Mouse (Mus musculus) heart, postnatal 0 days (tissue): Measurements from ENCODE around the gene Fam178b. TPM values are rescaled to one million over a fixed set of nuclear protein-coding genes. Genes with fewer than 3 reads are reported as not detected.
"Not testable (repeated sequence)": the region's sequence is repeated elsewhere in the genome, so short reads cannot be mapped to it uniquely, and the experiment has no call there.

Experiments used
- ATAC-seq: fragments of 200-750 bp; cut with Nextera tagmentation; 2 replicates; pipeline ENCODE4 v1.8.0; 2017; ENCODE audit warnings: low read depth, moderate number of reproducible peaks, moderate library complexity; ENCODE audit not compliant: insufficient read depth
- DNase-seq: peaks from one replicate; pipeline ENCODE4 v3.0.0-alpha.2; 2016; ENCODE audit warnings: low spot score
- H3K27ac ChIP-seq: fragments of 300-500 bp; sonication (generic); 2 replicates; pipeline ENCODE4 v1.5.1; 2014; ENCODE audit warnings: low read depth, mild to moderate bottlenecking
- H3K27me3 ChIP-seq: fragments of 300-500 bp; sonication (generic); 2 replicates; pipeline ENCODE4 v1.6.1; 2014; ENCODE audit warnings: low read length, mixed read lengths; ENCODE audit not compliant: control insufficient read depth, insufficient read depth
- H3K36me3 ChIP-seq: fragments of 300-500 bp; sonication (generic); replicated peaks from 2 replicates; pipeline ENCODE4 v1.6.1; 2014; ENCODE audit warnings: low read length, mixed read lengths; ENCODE audit not compliant: control insufficient read depth, insufficient read depth
- H3K4me1 ChIP-seq: fragments of 300-500 bp; sonication (generic); 2 replicates; pipeline ENCODE4 v1.6.1; 2014; ENCODE audit warnings: antibody characterized with exemption; ENCODE audit not compliant: control insufficient read depth, insufficient read depth
- H3K4me2 ChIP-seq: fragments of 300-500 bp; sonication (generic); 2 replicates; pipeline ENCODE4 v1.6.1; 2014; ENCODE audit warnings: low read depth, mild to moderate bottlenecking, low read length, moderate library complexity
- H3K4me3 ChIP-seq: fragments of 300-500 bp; sonication (generic); 2 replicates; pipeline ENCODE4 v1.5.1; 2014; ENCODE audit warnings: low read depth, low read length
- H3K9ac ChIP-seq: fragments of 300-500 bp; sonication (generic); replicated peaks from 2 replicates; pipeline ENCODE4 v1.6.1; 2014; ENCODE audit warnings: low read depth, low read length, mixed read lengths
- H3K9me3 ChIP-seq: fragments of 300-500 bp; sonication (generic); replicated peaks from 2 replicates; pipeline ENCODE4 v1.6.1; 2016; ENCODE audit warnings: low read length; ENCODE audit not compliant: control insufficient read depth
- CTCF ChIP-seq: IDR thresholded peaks from 2 replicates; pipeline ENCODE4 v1.5.1; 2016; ENCODE audit warnings: antibody characterized with exemption, control low read depth, low read depth
- EP300 ChIP-seq: IDR thresholded peaks from 2 replicates; pipeline ENCODE4 v1.6.1; 2016; ENCODE audit warnings: antibody characterized with exemption, low read depth
- WGBS: fragments of 180-500 bp; shearing (Covaris S2); extraction: QIAGEN DNeasy Blood & Tissue Kit; methylation state at CpG from one replicate; pipeline ENCODE4 v1.1.7; 2014; 5-methylcytosine and 5-hydroxymethylcytosine counted together
- polyA plus RNA-seq: library from polyadenylated mRNA; unstranded; fragments of >200 nt; fragmentation: Nextera tagmentation; extraction: Ambion mirVana; gene quantifications from 2 replicates; pipeline ENCODE4 v1.2.1, GENCODE M21; 2015
- total RNA-seq: library from RNA; depleted of rRNA; stranded (reverse); fragments of >200 nt; gene quantifications from 2 replicates; pipeline ENCODE4 v1.2.3, GENCODE M21; 2014; ENCODE audit warnings: low replicate concordance

Gene Fam178b
- total and polyA plus RNA-seq, 2 experiments from 2014 or later: 0.81 TPM; not detected in 1

GRCm38 (mm10) chr1:36628585-36628984 is 54.4 kb downstream of the Fam178b start:
- ATAC-seq (no peak), DNase-seq (no peak)
- H3K27me3 ChIP-seq: no peaks in the 10 kb centered on the region
- H3K4me2 ChIP-seq: no peak overlapping the region
- no peaks in the 10 kb centered on the region for H3K36me3 ChIP-seq
- 0 out of 2 replicates have a peak, but pooled peaks cover 6% of the 10 kb centered on the region for H3K4me1 ChIP-seq
- 40% methylated on average over 8 of the region's 8 CpGs for WGBS
- peak overlapping the region; percentile 18; the same call in 1 of the 2 replicates for H3K27ac ChIP-seq
- H3K9ac ChIP-seq: no peak overlapping the region
- peaks cover 9% of the 10 kb centered on the region; the same call in 1 of the 2 replicates for H3K9me3 ChIP-seq
- no peak overlapping the region for H3K4me3 ChIP-seq
- TF ChIP-seq EP300 (no peak), CTCF (no peak)

DNA sequence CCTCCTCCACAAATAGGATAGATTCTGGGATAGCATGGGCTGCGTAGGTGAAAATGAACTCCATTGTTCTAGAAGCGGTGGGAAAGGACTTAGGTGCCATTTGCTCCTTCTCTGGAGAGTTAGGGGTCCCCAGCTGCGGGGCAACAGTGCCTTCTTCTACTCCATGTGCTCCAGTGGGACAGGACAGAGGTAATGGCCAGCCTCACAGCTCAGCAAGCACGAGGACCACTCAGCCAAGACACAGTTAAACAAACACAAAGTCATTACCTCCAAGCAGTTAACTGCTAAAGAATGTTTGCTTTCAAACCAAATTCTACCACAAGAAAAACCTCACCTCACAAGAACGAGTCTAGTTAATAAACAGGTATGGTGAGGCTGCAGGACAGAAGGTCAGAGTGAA is 57.5 kb downstream of the Fam178b start:
- DNase-seq (no peak), ATAC-seq (no peak)
- Histone ChIP-seq H3K9ac (no peak overlapping the region), H3K4me1 (0 out of 2 replicates have a peak, but pooled peaks cover 3% of the 10 kb centered on the region), H3K27ac (no peak overlapping the region), H3K36me3 (no peaks in the 10 kb centered on the region), H3K27me3 (no peaks in the 10 kb centered on the region), H3K9me3 (peaks cover 13% of the 10 kb centered on the region; the same call in 1 of the 2 replicates), H3K4me2 (no peak overlapping the region), H3K4me3 (no peak overlapping the region)
- 77% methylated on average over 5 of the region's 5 CpGs for WGBS
- TF ChIP-seq EP300 (no peak), CTCF (no peak)

GRCm38 (mm10) chr1:36615958-36616357 is 67.0 kb downstream of the Fam178b start:
- not testable (repeated sequence) for H3K9me3 ChIP-seq, ATAC-seq, H3K9ac ChIP-seq, H3K4me2 ChIP-seq, H3K4me3 ChIP-seq, H3K27ac ChIP-seq, DNase-seq, H3K36me3 ChIP-seq, H3K27me3 ChIP-seq, H3K4me1 ChIP-seq
- peak; percentile 12; the same call in 1 of the 2 replicates for TF ChIP-seq CTCF
- WGBS: 86% methylated on average over 5 of the region's 5 CpGs

DNA sequence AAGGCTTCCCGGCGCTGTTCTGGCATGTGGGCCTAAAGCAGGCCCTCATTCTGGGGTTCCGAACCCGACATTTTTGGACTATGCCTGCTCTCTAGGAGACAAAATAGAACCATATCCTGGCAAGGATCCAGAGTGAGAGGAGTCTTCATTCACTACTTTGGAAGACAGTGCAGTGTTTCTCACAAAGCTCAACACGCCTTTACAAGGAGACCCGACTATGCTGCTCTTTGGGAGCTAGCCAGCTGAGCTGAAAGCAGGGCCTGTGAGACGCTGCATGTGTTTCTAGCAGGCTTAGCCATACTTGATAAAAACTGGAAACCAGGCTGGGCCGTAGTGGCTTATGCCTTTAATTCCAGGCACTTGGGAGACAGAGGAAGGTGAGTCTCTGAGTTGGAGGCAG is 67.8 kb downstream of the Fam178b start:
- Histone ChIP-seq H3K27ac (no peak overlapping the region), H3K4me2 (no peak overlapping the region), H3K9ac (no peak overlapping the region), H3K27me3 (no peaks in the 10 kb centered on the region), H3K4me3 (no peak overlapping the region), H3K4me1 (no peaks in the 10 kb centered on the region), H3K9me3 (no peaks in the 10 kb centered on the region), H3K36me3 (no peaks in the 10 kb centered on the region)
- DNase-seq (no peak), ATAC-seq (no peak)
- TF ChIP-seq EP300 (no peak), CTCF (no peak)
- WGBS: 59% methylated on average over 8 of the region's 8 CpGs

DNA sequence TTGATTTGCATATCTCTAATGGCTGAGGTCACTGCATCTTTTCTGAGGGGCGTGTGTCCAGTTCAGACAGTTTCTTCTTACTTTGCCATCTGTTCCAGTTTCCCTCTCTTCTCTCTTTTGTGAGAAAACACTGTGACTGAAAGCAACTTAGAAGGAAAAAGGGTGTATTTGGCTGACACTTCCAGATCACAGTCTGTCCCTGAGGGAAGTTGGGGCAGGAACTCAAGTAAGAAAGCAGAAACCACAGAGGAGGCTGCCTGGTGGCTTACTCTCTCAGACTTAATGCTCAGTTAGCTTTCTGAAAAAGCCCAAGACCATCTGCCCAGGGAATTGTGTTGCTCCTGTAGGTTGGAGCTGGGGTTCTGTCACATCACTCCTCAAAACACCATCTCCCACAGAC is 68.4 kb downstream of the Fam178b start:
- DNase-seq (no peak), ATAC-seq (no peak)
- Histone ChIP-seq H3K27ac (no peak overlapping the region), H3K27me3 (no peaks in the 10 kb centered on the region), H3K4me1 (no peaks in the 10 kb centered on the region), H3K9me3 (no peaks in the 10 kb centered on the region), H3K4me3 (no peak overlapping the region), H3K9ac (no peak overlapping the region), H3K4me2 (no peak overlapping the region), H3K36me3 (no peaks in the 10 kb centered on the region)
- WGBS: 90% methylated on average over 1 of the region's 1 CpGs
- TF ChIP-seq CTCF (no peak), EP300 (no peak)

DNA sequence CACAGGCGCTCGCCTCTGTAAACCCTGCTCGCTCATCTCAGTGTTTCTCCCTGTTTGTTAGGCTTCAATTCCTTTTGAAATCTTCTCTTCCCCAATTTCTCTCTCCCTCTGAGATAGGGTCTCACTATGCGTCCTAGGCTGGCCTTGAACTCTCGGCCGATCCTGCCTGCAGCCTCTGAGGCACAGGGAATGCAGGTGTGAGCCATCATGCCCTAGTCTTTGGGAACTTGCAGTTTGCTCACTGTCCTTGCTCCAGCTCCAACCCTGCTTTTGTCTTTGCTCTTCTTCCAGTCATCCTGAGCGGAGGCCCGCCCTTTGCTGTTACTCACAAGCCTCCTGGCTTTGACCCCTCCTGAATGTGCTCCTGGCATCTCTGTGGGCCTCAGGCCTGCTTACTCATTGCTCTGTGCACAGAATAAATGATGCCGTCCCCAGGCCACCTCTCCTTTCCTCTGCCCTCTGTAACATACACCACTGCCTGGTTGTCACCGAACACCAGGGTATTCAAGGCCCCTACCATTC is 69.5 kb downstream of the Fam178b start:
- Histone ChIP-seq H3K9ac (no peak overlapping the region), H3K27me3 (no peaks in the 10 kb centered on the region), H3K36me3 (no peaks in the 10 kb centered on the region), H3K4me2 (no peak overlapping the region), H3K4me3 (no peak overlapping the region), H3K4me1 (no peaks in the 10 kb centered on the region), H3K9me3 (no peaks in the 10 kb centered on the region), H3K27ac (no peak overlapping the region)
- 93% methylated on average over 10 of the region's 10 CpGs for WGBS
- TF ChIP-seq EP300: no peak
- TF ChIP-seq CTCF: no peak
- ATAC-seq (no peak), DNase-seq (no peak)
